Mouse (Mus musculus): ENCODE results near the gene Zfp78. TPM values are rescaled to one million over a fixed set of nuclear protein-coding genes. Genes with fewer than 3 reads are reported as not detected.
"Not testable (repeated sequence)": the region's sequence is repeated elsewhere in the genome, so short reads cannot be mapped to it uniquely, and the experiment has no call there.

The Zfp78 gene
- polyA plus RNA-seq, 1 experiment from 2014 or later = 7.1 TPM

- no peaks in the 10 kb centered on the region for H3K36me3 ChIP-seq (ENCODE audit: control insufficient read depth, insufficient read depth, low read length)
- no peaks in the 10 kb centered on the region for H3K27me3 ChIP-seq (replicated peaks; ENCODE audit: control insufficient read depth, insufficient read depth, low read length)
- H3K9me3 ChIP-seq (ENCODE audit: control insufficient read depth, low read length) = no peaks in the 10 kb centered on the region
- ATAC-seq = no peak
- H3K27ac ChIP-seq (ENCODE audit: low read depth, low read length) = no peak overlapping the region
- no peak overlapping the region for H3K4me2 ChIP-seq (ENCODE audit: low read length)
- no peak overlapping the region for H3K9ac ChIP-seq (ENCODE audit: low read depth, low read length)
- no peak overlapping the region for H3K4me3 ChIP-seq (ENCODE audit: low read length)
- peaks cover 6% of the 10 kb centered on the region for H3K4me1 ChIP-seq (ENCODE audit: control insufficient read depth, insufficient read depth, low read depth, low read length)
- 15% methylated on average over 9 of the region's 9 CpGs for WGBS
Measured at GRCm38 (mm10) chr7:6360477-6361060, 2.5 kb upstream of the Zfp78 start.

- no peak for ATAC-seq
Measured at GRCm38 (mm10) chr7:6361756-6362155, 1.3 kb upstream of the Zfp78 start.

GRCm38 (mm10) chr7:6362268-6363046 lies 623 bp upstream of the Zfp78 start:
- Histone ChIP-seq H3K27me3 (replicated peaks; ENCODE audit: control insufficient read depth, insufficient read depth, low read length) (no peaks in the 10 kb centered on the region), H3K4me1 (ENCODE audit: control insufficient read depth, insufficient read depth, low read depth, low read length) (peaks cover 6% of the 10 kb centered on the region), H3K9ac (ENCODE audit: low read depth, low read length) (peak overlapping the region; percentile 72), H3K27ac (ENCODE audit: low read depth, low read length) (peak overlapping the region; percentile 93), H3K9me3 (ENCODE audit: control insufficient read depth, low read length) (no peaks in the 10 kb centered on the region), H3K36me3 (ENCODE audit: control insufficient read depth, insufficient read depth, low read length) (no peaks in the 10 kb centered on the region), H3K4me3 (ENCODE audit: low read length) (peak overlapping the region; percentile 47), H3K4me2 (ENCODE audit: low read length) (peak overlapping the region; percentile 81)
- 0% methylated on average over 38 of the region's 38 CpGs for WGBS
- peak; percentile 93 for ATAC-seq

More at GRCm38 (mm10) chr7:6361756-6362155, 1.3 kb upstream of the Zfp78 start:
- Histone ChIP-seq H3K4me3 (ENCODE audit: low read length) (peak overlapping the region; percentile 47), H3K9me3 (ENCODE audit: control insufficient read depth, low read length) (no peaks in the 10 kb centered on the region), H3K27me3 (replicated peaks; ENCODE audit: control insufficient read depth, insufficient read depth, low read length) (no peaks in the 10 kb centered on the region), H3K36me3 (ENCODE audit: control insufficient read depth, insufficient read depth, low read length) (no peaks in the 10 kb centered on the region), H3K9ac (ENCODE audit: low read depth, low read length) (peak overlapping the region; percentile 72), H3K4me1 (ENCODE audit: control insufficient read depth, insufficient read depth, low read depth, low read length) (peaks cover 6% of the 10 kb centered on the region), H3K4me2 (ENCODE audit: low read length) (peak overlapping the region; percentile 81), H3K27ac (ENCODE audit: low read depth, low read length) (peak overlapping the region; percentile 93)
- WGBS = 19% methylated on average over 7 of the region's 7 CpGs

DNA sequence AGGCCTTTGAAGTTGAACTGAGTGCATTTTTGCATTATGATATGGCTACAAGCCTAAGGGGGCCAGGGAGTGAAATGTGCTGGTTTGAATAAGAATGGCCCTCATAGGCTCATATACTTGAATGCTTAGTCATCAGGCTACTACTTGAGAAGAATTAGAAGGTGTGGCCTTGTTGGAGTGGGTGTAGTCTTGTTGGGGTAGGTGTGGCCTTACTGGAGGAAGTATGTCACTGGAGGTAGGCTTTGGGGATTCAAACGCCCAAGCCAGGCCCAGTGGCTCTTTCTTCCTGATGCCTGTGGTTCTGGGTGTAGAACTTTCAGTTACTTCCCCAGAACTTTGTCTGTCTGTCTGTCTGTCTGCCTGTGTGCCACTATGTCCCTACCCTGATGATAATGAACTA lies 1.7 kb downstream of the Zfp78 start:
- no peak for ATAC-seq
- H3K27ac ChIP-seq (ENCODE audit: low read depth, low read length) = no peak overlapping the region
- H3K4me1 ChIP-seq (ENCODE audit: control insufficient read depth, insufficient read depth, low read depth, low read length) = peaks cover 6% of the 10 kb centered on the region
- no peaks in the 10 kb centered on the region for H3K36me3 ChIP-seq (ENCODE audit: control insufficient read depth, insufficient read depth, low read length)
- no peak overlapping the region for H3K4me2 ChIP-seq (ENCODE audit: low read length)
- no peaks in the 10 kb centered on the region for H3K9me3 ChIP-seq (ENCODE audit: control insufficient read depth, low read length)
- H3K9ac ChIP-seq (ENCODE audit: low read depth, low read length) = no peak overlapping the region
- H3K4me3 ChIP-seq (ENCODE audit: low read length) = no peak overlapping the region
- no peaks in the 10 kb centered on the region for H3K27me3 ChIP-seq (replicated peaks; ENCODE audit: control insufficient read depth, insufficient read depth, low read length)
- 50% methylated on average over 1 of the region's 1 CpGs for WGBS

GRCm38 (mm10) chr7:6367185-6367584 lies 4.1 kb downstream of the Zfp78 start:
- no peak overlapping the region for H3K27ac ChIP-seq (ENCODE audit: low read depth, low read length)
- H3K4me3 ChIP-seq (ENCODE audit: low read length) = no peak overlapping the region
- no peaks in the 10 kb centered on the region for H3K27me3 ChIP-seq (replicated peaks; ENCODE audit: control insufficient read depth, insufficient read depth, low read length)
- no peak overlapping the region for H3K4me2 ChIP-seq (ENCODE audit: low read length)
- H3K9ac ChIP-seq (ENCODE audit: low read depth, low read length) = no peak overlapping the region
- no peak for ATAC-seq
- H3K36me3 ChIP-seq (ENCODE audit: control insufficient read depth, insufficient read depth, low read length) = 0 out of 2 replicates have a peak, but pooled peaks cover 1% of the 10 kb centered on the region
- peaks cover 6% of the 10 kb centered on the region for H3K4me1 ChIP-seq (ENCODE audit: control insufficient read depth, insufficient read depth, low read depth, low read length)
- 97% methylated on average over 5 of the region's 5 CpGs for WGBS
- no peaks in the 10 kb centered on the region for H3K9me3 ChIP-seq (ENCODE audit: control insufficient read depth, low read length)

DNA sequence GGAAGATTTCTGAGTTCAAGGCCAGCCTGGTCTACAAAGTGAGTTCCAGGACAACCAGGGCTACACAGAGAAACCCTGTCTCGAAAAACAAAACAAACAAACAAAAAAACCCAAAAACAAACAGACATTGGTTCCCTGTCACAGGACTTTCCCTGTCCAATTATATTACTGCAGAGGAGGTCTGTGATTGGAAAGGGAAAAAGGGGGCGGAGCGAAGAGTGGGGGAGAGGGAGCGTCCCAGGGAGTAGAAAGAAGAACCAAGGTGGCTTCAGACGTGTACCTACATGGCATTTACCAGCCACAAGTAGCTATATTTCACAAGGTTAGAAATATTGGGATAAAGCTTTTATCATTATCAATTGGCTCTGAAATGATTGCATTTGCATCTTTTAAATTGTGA lies 5.1 kb downstream of the Zfp78 start:
- not testable (repeated sequence) for H3K4me3 ChIP-seq (ENCODE audit: low read length); H3K9me3 ChIP-seq (ENCODE audit: control insufficient read depth, low read length); H3K27me3 ChIP-seq (replicated peaks; ENCODE audit: control insufficient read depth, insufficient read depth, low read length); H3K4me2 ChIP-seq (ENCODE audit: low read length); ATAC-seq; H3K36me3 ChIP-seq (ENCODE audit: control insufficient read depth, insufficient read depth, low read length); H3K27ac ChIP-seq (ENCODE audit: low read depth, low read length); H3K9ac ChIP-seq (ENCODE audit: low read depth, low read length); H3K4me1 ChIP-seq (ENCODE audit: control insufficient read depth, insufficient read depth, low read depth, low read length)
- WGBS = 86% methylated on average over 5 of the region's 5 CpGs

DNA sequence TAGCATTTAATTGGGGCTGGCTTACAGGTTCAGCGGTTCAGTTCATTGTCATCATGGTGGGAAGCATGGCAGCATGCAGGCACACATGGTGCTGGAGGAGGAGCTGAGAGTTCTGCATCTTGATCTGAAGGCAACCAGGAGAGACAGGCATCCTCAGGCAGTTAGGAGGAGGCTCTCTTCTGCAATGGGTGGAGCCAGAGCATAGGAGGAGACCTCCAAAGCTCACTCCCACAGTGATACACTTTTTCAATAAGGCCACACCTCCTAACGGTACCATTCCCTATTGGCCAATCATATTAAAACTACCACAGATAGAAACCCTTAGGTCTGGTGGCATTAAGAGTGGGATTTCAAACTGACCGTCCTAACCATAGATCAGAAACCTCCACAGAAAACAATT lies 6.4 kb downstream of the Zfp78 start:
- WGBS = 77% methylated on average over 3 of the region's 3 CpGs

GRCm38 (mm10) chr7:6372993-6373392 lies 9.9 kb downstream of the Zfp78 start:
- no peak for ATAC-seq
- Histone ChIP-seq H3K27ac (ENCODE audit: low read depth, low read length) (no peak overlapping the region), H3K9me3 (ENCODE audit: control insufficient read depth, low read length) (no peaks in the 10 kb centered on the region), H3K4me2 (ENCODE audit: low read length) (no peak overlapping the region), H3K27me3 (replicated peaks; ENCODE audit: control insufficient read depth, insufficient read depth, low read length) (no peaks in the 10 kb centered on the region), H3K4me3 (ENCODE audit: low read length) (no peak overlapping the region), H3K4me1 (ENCODE audit: control insufficient read depth, insufficient read depth, low read depth, low read length) (no peaks in the 10 kb centered on the region), H3K36me3 (ENCODE audit: control insufficient read depth, insufficient read depth, low read length) (peaks cover 2% of the 10 kb centered on the region; the same call in 1 of the 2 replicates), H3K9ac (ENCODE audit: low read depth, low read length) (no peak overlapping the region)
- WGBS = 92% methylated on average over 3 of the region's 3 CpGs

More for the DNA sequence above, 6.4 kb downstream of the Zfp78 start:
- no peaks in the 10 kb centered on the region for H3K27me3 ChIP-seq (replicated peaks; ENCODE audit: control insufficient read depth, insufficient read depth, low read length)
- no peaks in the 10 kb centered on the region for H3K9me3 ChIP-seq (ENCODE audit: control insufficient read depth, low read length)
- no peak overlapping the region for H3K4me3 ChIP-seq (ENCODE audit: low read length)
- H3K27ac ChIP-seq (ENCODE audit: low read depth, low read length) = no peak overlapping the region
- ATAC-seq = no peak
- H3K36me3 ChIP-seq (ENCODE audit: control insufficient read depth, insufficient read depth, low read length) = 0 out of 2 replicates have a peak, but pooled peaks cover 2% of the 10 kb centered on the region
- H3K4me1 ChIP-seq (ENCODE audit: control insufficient read depth, insufficient read depth, low read depth, low read length) = no peaks in the 10 kb centered on the region
- H3K9ac ChIP-seq (ENCODE audit: low read depth, low read length) = no peak overlapping the region
- no peak overlapping the region for H3K4me2 ChIP-seq (ENCODE audit: low read length)

GRCm38 (mm10) chr7:6378441-6378840 lies 15.4 kb downstream of the Zfp78 start:
- Histone ChIP-seq H3K9me3 (ENCODE audit: control insufficient read depth, low read length) (no peaks in the 10 kb centered on the region), H3K36me3 (ENCODE audit: control insufficient read depth, insufficient read depth, low read length) (peaks cover 7% of the 10 kb centered on the region; the same call in 1 of the 2 replicates), H3K27ac (ENCODE audit: low read depth, low read length) (no peak overlapping the region), H3K9ac (ENCODE audit: low read depth, low read length) (no peak overlapping the region), H3K4me2 (ENCODE audit: low read length) (no peak overlapping the region), H3K27me3 (replicated peaks; ENCODE audit: control insufficient read depth, insufficient read depth, low read length) (no peaks in the 10 kb centered on the region), H3K4me3 (ENCODE audit: low read length) (no peak overlapping the region), H3K4me1 (ENCODE audit: control insufficient read depth, insufficient read depth, low read depth, low read length) (peaks cover 6% of the 10 kb centered on the region)
- WGBS = 89% methylated on average over 8 of the region's 8 CpGs
- no peak for ATAC-seq
